Mouse (Mus musculus) liver, embryonic 12.5 days (tissue): Measurements from ENCODE around the gene Prkg1. TPM values are rescaled to one million over a fixed set of nuclear protein-coding genes. Genes with fewer than 3 reads are reported as not detected.

Source experiments
- ATAC-seq: fragments of 200-750 bp; cut with Nextera tagmentation; 2 replicates; pipeline ENCODE4 v1.8.0; 2017; ENCODE audit warnings: moderate number of reproducible peaks, mild to moderate bottlenecking, moderate library complexity
- H3K27ac ChIP-seq: fragments of 300-500 bp; sonication (generic); 2 replicates; pipeline ENCODE4 v1.5.1; 2016; ENCODE audit warnings: mild to moderate bottlenecking
- H3K27me3 ChIP-seq: fragments of 300-500 bp; sonication (generic); replicated peaks from 2 replicates; pipeline ENCODE4 v1.6.1; 2016; ENCODE audit warnings: mild to moderate bottlenecking, moderate library complexity
- H3K36me3 ChIP-seq: fragments of 300-500 bp; sonication (generic); 2 replicates; pipeline ENCODE4 v1.6.1; 2016; ENCODE audit warnings: mild to moderate bottlenecking, moderate library complexity
- H3K4me1 ChIP-seq: fragments of 300-500 bp; sonication (generic); 2 replicates; pipeline ENCODE4 v1.6.1; 2016
- H3K4me2 ChIP-seq: fragments of 300-500 bp; sonication (generic); 2 replicates; pipeline ENCODE4 v1.6.1; 2016; ENCODE audit warnings: mild to moderate bottlenecking, moderate library complexity
- H3K4me3 ChIP-seq: fragments of 300-500 bp; sonication (generic); 2 replicates; pipeline ENCODE4 v1.5.1; 2016; ENCODE audit warnings: mild to moderate bottlenecking, moderate library complexity
- H3K9ac ChIP-seq: fragments of 300-500 bp; sonication (generic); 2 replicates; pipeline ENCODE4 v1.6.1; 2016; ENCODE audit warnings: mild to moderate bottlenecking, moderate library complexity
- H3K9me3 ChIP-seq: fragments of 300-500 bp; sonication (generic); replicated peaks from 2 replicates; pipeline ENCODE4 v1.6.1; 2016; ENCODE audit warnings: mild to moderate bottlenecking, moderate library complexity
- WGBS: fragments of 180-500 bp; shearing (Covaris S2); methylation state at CpG from one replicate; pipeline ENCODE4 v1.1.7; 2016; ENCODE audit not compliant: insufficient replicate concordance; 5-methylcytosine and 5-hydroxymethylcytosine counted together
- polyA plus RNA-seq: library from polyadenylated mRNA; unstranded; fragments of >200 nt; fragmentation: Nextera tagmentation; extraction: Ambion mirVana; gene quantifications from 2 replicates; pipeline ENCODE4 v1.2.1, GENCODE M21; 2016

Prkg1 gene
- polyA plus RNA-seq, 1 experiment from 2014 or later: 1.4 TPM

DNA sequence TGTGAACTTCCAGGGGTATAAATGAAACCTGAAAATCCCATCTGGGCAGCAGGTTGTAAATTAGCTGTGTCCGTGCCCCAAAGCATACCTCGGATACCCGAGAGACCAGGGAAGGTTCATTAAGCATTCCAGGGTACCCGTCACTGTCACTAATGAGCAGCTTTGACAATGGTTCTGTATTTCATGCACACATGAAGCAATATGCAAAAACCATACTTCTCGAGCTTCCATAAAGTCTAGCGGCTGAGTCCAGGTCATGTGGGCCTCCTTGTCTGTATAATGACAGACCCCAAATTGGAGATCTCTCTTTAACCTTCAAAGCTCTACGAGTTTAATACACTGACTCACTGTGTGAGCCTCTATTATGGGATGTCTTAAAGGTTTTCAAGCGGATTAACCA lies 1088.5 kb downstream of the Prkg1 start:
- H3K4me2 ChIP-seq: no peak overlapping the region
- 71% methylated on average over 8 of the region's 8 CpGs for WGBS
- no peak overlapping the region for H3K27ac ChIP-seq
- no peaks in the 10 kb centered on the region for H3K36me3 ChIP-seq
- H3K9me3 ChIP-seq: no peaks in the 10 kb centered on the region
- H3K27me3 ChIP-seq: no peaks in the 10 kb centered on the region
- no peak for ATAC-seq
- H3K4me3 ChIP-seq: no peak overlapping the region
- H3K9ac ChIP-seq: no peak overlapping the region
- H3K4me1 ChIP-seq: no peaks in the 10 kb centered on the region

DNA sequence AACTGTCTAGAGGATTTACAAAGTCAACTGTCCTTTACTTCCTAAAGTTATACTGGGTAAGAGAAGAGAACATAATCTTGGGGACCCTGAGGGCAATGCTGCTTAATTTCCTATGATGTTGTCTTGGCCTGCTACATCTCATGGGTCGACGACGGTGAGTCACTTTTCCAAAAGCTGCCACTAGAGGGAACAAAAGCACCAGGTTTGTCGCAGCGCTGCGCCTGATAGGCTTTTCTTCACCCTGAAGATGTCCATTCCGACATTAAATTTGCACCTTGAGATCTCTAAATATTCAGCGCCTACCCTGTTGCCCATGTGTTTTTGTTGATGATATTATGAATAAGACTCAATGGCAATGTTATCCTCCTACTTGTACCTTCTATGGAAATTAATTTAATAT lies 1100.6 kb downstream of the Prkg1 start:
- no peak overlapping the region for H3K4me2 ChIP-seq
- no peaks in the 10 kb centered on the region for H3K9me3 ChIP-seq
- H3K36me3 ChIP-seq: no peaks in the 10 kb centered on the region
- H3K4me1 ChIP-seq: no peaks in the 10 kb centered on the region
- H3K9ac ChIP-seq: no peak overlapping the region
- 8% methylated on average over 8 of the region's 8 CpGs for WGBS
- no peak for ATAC-seq
- no peak overlapping the region for H3K27ac ChIP-seq
- H3K4me3 ChIP-seq: no peak overlapping the region
- no peaks in the 10 kb centered on the region for H3K27me3 ChIP-seq

DNA sequence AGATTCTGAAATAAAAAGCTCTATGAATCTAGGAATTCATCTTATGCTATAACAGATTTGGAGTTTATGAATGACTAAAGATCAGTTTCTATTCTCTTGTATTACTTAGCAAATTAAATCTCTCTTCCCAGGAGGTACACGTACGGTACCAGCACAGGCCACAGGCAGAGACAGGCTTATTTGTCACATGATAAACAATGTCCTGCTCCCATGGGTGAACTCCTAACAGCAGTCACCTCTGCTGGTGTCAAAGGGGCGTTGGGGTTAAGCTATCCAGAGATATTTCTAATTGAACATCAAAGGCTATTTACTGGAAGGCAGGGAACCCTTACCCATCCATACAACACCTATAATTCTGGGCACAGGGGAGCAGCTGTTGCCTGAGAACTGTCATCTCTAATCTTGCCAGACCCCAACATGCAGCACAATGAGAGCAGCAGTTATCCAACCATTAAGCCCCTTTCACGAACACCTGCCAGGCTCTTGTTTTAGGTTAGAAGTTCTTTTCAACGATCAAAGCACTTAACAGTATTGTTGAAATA lies 1122.1 kb downstream of the Prkg1 start:
- Histone ChIP-seq H3K36me3 (no peaks in the 10 kb centered on the region), H3K27ac (no peak overlapping the region), H3K4me1 (no peaks in the 10 kb centered on the region), H3K4me2 (no peak overlapping the region), H3K4me3 (no peak overlapping the region), H3K9me3 (no peaks in the 10 kb centered on the region), H3K27me3 (no peaks in the 10 kb centered on the region), H3K9ac (no peak overlapping the region)
- WGBS: 55% methylated on average over 5 of the region's 5 CpGs
- no peak for ATAC-seq

DNA sequence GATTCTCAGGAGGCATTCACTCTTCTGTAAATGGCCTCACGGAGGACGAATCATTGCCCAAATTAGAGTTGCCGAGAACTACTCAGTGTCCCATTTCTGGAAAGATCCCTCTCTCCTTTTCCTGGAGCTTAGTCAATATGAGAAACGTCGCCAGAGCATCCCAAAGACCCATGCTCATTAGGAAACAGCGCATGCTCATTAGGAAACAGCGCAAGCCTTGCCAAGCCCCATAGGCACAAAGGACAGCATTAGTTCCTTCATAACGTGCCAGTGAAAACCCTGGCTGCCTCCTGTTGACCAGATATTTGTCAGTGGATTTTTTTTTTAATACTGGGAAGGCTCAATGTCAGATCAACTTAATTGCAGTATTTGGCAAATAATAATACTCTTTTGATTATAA lies 1127.4 kb downstream of the Prkg1 start:
- H3K4me2 ChIP-seq: no peak overlapping the region
- no peaks in the 10 kb centered on the region for H3K36me3 ChIP-seq
- ATAC-seq: no peak
- no peaks in the 10 kb centered on the region for H3K4me1 ChIP-seq
- 69% methylated on average over 8 of the region's 8 CpGs for WGBS
- H3K9me3 ChIP-seq: no peaks in the 10 kb centered on the region
- H3K9ac ChIP-seq: no peak overlapping the region
- no peak overlapping the region for H3K27ac ChIP-seq
- no peak overlapping the region for H3K4me3 ChIP-seq
- no peaks in the 10 kb centered on the region for H3K27me3 ChIP-seq

DNA sequence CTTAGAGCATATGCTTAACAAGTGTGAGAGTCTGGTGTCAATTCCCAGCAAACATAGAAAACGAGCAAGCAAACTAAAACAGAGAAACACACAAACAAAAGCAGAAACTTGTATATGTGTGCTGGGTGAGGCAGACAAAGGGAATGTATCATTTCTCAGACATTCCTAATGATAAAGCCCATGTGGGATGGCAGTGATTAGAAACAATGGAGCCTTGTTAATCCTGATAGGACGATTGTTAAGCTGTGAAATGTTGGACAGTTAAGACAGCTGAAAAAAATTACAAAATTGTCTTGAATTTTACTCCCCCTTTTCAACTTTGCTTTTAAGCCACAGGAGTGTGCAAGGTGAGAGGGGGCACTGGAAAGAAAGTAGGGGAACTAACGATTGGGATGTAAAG lies 1133.8 kb downstream of the Prkg1 start:
- WGBS: 33% methylated on average over 3 of the region's 3 CpGs
- H3K4me1 ChIP-seq: no peaks in the 10 kb centered on the region
- H3K27me3 ChIP-seq: no peaks in the 10 kb centered on the region
- H3K4me2 ChIP-seq: no peak overlapping the region
- H3K36me3 ChIP-seq: no peaks in the 10 kb centered on the region
- H3K9ac ChIP-seq: no peak overlapping the region
- H3K4me3 ChIP-seq: no peak overlapping the region
- H3K27ac ChIP-seq: no peak overlapping the region
- H3K9me3 ChIP-seq: no peaks in the 10 kb centered on the region
- no peak for ATAC-seq

DNA sequence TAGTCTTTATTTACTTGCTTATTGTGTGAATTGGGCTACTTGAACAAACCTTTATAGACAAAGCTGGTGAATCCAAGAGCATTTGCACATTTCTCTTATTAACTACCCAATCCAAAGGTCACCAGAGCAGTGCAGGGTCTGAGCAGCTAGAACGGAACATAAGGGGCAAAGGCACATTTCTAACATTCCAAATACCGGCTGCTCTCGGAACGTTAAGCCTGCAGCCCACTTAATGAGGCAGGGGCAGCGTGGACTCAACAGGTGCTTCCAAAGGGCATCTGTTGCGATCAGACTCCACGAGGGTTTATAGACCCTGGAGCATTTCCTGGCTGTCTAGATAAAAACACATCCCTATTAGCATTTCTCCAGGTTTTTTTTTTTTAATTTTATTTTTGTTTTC lies 1138.8 kb downstream of the Prkg1 start:
- H3K9ac ChIP-seq: no peak overlapping the region
- 70% methylated on average over 7 of the region's 7 CpGs for WGBS
- no peak overlapping the region for H3K4me2 ChIP-seq
- no peaks in the 10 kb centered on the region for H3K27me3 ChIP-seq
- no peaks in the 10 kb centered on the region for H3K36me3 ChIP-seq
- ATAC-seq: no peak
- H3K27ac ChIP-seq: no peak overlapping the region
- no peaks in the 10 kb centered on the region for H3K9me3 ChIP-seq
- H3K4me3 ChIP-seq: no peak overlapping the region
- no peaks in the 10 kb centered on the region for H3K4me1 ChIP-seq

DNA sequence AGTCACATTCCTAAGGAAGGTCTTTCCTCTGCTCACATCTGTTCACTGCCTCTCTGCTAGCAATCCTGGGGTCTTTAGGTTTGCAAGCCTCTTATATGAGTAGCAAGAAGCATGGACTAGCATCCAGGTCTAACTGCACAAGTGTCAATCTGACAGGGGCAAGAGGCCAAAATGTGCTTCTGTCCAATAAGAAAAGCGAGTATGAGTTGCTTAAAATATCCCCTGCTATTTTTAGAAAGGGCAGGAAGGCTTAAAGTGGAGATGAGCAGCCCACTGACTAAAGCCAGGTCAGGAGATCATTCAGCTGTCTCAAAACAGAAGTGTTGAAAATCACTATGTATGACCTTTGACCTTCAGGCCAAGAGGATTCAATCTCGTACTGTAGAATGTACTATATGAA lies 1139.4 kb downstream of the Prkg1 start:
- no peaks in the 10 kb centered on the region for H3K9me3 ChIP-seq
- no peaks in the 10 kb centered on the region for H3K4me1 ChIP-seq
- H3K27ac ChIP-seq: no peak overlapping the region
- H3K9ac ChIP-seq: no peak overlapping the region
- no peak for ATAC-seq
- H3K4me3 ChIP-seq: no peak overlapping the region
- no peak overlapping the region for H3K4me2 ChIP-seq
- 46% methylated on average over 2 of the region's 2 CpGs for WGBS
- H3K27me3 ChIP-seq: no peaks in the 10 kb centered on the region
- no peaks in the 10 kb centered on the region for H3K36me3 ChIP-seq

DNA sequence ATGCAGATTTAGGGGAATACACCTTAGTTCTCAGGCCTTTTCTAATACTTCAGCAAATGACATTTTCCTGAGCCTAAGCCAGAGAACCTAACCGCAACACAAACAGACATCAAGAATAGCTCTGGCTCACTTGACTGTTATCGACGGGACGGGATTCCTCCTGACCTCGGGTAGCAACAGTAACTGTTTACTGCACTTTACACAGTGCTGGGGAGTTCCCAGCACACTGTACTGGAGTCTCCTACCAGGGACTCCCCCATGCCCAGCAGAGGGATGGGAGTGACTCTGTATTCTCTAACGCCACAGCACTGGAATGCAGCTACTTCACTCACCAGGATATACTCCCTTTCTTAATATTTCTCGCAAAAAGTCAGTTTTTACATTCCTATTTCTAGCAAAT lies 1141.2 kb downstream of the Prkg1 start:
- 64% methylated on average over 7 of the region's 7 CpGs for WGBS

DNA sequence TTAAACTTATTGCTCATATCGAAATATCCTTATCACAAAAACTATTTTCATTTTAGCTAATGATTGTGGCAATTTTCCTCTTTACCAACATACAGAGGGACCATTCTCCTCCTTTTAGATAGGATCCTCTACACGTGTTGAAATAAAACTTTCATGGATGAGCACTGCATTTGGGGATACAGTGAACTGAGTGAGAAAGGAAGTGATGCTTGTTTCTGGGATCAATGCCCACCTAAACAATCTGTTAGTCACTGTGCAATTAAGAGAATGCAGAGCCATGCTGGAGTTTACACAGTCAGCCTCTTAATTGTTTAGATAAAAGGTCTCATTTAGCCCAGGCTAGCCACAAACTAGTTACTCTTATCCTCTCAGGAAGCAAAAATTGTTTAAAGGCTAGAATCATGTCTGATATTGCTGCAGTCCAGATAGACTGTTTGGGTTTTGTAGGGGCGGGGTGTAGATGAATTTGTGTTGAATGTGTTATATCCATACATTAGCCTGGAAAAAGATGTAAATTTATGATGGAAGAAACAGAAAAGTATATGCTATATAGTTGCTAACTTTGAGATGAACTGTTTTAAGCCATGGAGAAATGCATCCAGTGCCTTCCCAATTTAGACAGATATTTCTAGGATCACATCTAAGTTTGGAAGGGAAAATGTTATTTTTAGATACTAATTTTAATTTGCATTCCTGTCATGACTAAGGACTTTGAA lies 1151.5 kb downstream of the Prkg1 start:
- Histone ChIP-seq H3K4me3 (no peak overlapping the region), H3K4me2 (no peak overlapping the region), H3K36me3 (no peaks in the 10 kb centered on the region), H3K27ac (no peak overlapping the region), H3K27me3 (no peaks in the 10 kb centered on the region), H3K9ac (no peak overlapping the region), H3K9me3 (no peaks in the 10 kb centered on the region), H3K4me1 (no peaks in the 10 kb centered on the region)
- ATAC-seq: no peak
- 45% methylated on average over 3 of the region's 3 CpGs for WGBS

More for the DNA sequence above, 1141.2 kb downstream of the Prkg1 start:
- H3K4me3 ChIP-seq: no peak overlapping the region
- no peaks in the 10 kb centered on the region for H3K9me3 ChIP-seq
- no peaks in the 10 kb centered on the region for H3K4me1 ChIP-seq
- H3K4me2 ChIP-seq: no peak overlapping the region
- no peaks in the 10 kb centered on the region for H3K36me3 ChIP-seq
- no peak for ATAC-seq
- no peak overlapping the region for H3K9ac ChIP-seq
- no peak overlapping the region for H3K27ac ChIP-seq
- H3K27me3 ChIP-seq: no peaks in the 10 kb centered on the region

DNA sequence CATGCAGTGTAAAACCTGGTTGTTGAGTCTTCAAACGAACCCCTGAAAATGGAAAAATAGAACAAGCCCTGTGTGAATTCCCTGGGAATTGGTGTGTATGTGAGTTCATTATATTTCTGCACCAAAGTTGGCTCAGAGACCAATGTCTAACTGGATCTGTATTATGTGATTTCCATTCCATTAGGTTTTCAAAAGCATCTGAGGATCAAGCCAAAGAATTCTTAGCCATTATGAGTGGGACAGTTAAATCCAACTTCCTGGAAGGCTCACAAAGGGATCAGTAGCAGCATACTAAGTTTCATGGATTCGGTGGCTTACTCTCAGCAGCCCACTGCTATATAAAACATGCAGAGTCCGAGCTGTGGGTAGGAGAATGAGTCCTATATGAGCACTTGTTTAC lies 1178.5 kb downstream of the Prkg1 start:
- no peaks in the 10 kb centered on the region for H3K9me3 ChIP-seq
- ATAC-seq: no peak
- H3K36me3 ChIP-seq: no peaks in the 10 kb centered on the region
- 46% methylated on average over 3 of the region's 3 CpGs for WGBS
- no peak overlapping the region for H3K9ac ChIP-seq
- H3K27ac ChIP-seq: no peak overlapping the region
- no peak overlapping the region for H3K4me3 ChIP-seq
- no peaks in the 10 kb centered on the region for H3K4me1 ChIP-seq
- no peaks in the 10 kb centered on the region for H3K27me3 ChIP-seq
- no peak overlapping the region for H3K4me2 ChIP-seq

DNA sequence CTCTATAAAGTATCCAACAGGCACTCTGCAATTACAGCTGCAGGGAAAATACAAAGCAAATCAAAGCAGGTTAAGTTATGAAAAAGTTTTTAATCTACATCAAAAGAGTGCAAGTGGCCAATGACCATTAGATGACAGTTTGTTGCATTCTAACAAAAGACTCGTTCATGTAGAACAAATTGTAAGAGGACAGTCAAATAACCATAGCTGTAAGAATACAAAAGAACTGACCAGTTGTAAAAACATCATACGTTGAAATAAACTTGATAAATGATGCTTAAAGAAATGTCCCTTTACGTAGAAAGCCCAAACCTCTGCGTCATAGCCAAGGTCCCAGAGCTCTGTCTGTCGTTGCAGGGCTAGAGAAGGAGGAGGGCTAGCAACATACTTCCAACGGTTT lies 1200.3 kb downstream of the Prkg1 start:
- 69% methylated on average over 6 of the region's 6 CpGs for WGBS
- no peak overlapping the region for H3K27ac ChIP-seq
- no peak overlapping the region for H3K4me3 ChIP-seq
- H3K4me2 ChIP-seq: no peak overlapping the region
- H3K9me3 ChIP-seq: no peaks in the 10 kb centered on the region
- no peaks in the 10 kb centered on the region for H3K4me1 ChIP-seq
- no peaks in the 10 kb centered on the region for H3K36me3 ChIP-seq
- no peak for ATAC-seq
- no peak overlapping the region for H3K9ac ChIP-seq
- no peaks in the 10 kb centered on the region for H3K27me3 ChIP-seq

DNA sequence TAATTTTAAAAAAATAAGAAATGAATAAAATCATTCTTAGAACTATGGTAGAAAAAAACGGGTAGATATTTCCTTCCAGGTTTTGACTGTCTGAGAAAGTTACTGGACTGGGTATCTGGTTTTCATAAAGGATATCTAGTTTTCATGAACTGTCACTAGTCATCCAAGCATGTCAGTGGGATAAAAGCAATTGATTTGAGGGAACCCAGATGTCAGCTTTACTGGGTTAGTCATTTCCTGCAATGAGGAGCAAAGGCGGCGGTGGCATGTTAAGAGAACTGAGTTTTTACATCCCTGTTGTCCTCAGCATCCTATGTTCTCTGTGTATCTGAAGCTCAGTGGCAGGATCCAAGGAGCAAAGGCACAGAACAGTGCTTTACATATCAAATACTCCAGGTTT lies 1201.0 kb downstream of the Prkg1 start:
- Histone ChIP-seq H3K4me2 (no peak overlapping the region), H3K9ac (no peak overlapping the region), H3K4me3 (no peak overlapping the region), H3K36me3 (no peaks in the 10 kb centered on the region), H3K27me3 (no peaks in the 10 kb centered on the region), H3K9me3 (no peaks in the 10 kb centered on the region), H3K27ac (no peak overlapping the region), H3K4me1 (no peaks in the 10 kb centered on the region)
- ATAC-seq: no peak
- WGBS: 67% methylated on average over 3 of the region's 3 CpGs

DNA sequence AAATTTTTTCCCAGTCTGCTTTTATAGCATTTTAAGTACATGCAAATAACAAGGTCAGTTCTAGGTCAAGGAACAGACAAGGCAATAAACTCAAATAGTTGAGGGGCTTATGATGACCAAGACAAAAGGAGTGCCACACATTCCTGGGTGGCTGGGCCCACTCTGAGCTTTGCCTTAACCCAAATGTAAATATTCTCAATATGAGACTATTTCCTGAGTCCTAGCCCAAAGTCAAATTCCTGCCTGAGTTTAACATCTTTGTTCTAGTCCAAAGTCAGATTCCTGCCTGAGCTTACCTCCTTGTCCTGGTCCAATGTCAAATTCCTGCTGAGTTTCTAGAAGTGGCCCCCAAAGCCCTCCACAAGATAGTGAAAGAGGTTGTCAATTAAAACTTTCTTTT lies 1206.8 kb downstream of the Prkg1 start:
- no peaks in the 10 kb centered on the region for H3K9me3 ChIP-seq
- no peak overlapping the region for H3K9ac ChIP-seq
- no peak for ATAC-seq
- peaks cover 13% of the 10 kb centered on the region; the same call in 1 of the 2 replicates for H3K27me3 ChIP-seq
- H3K4me3 ChIP-seq: no peak overlapping the region
- no peak overlapping the region for H3K27ac ChIP-seq
- H3K36me3 ChIP-seq: no peaks in the 10 kb centered on the region
- no peak overlapping the region for H3K4me2 ChIP-seq
- 0 out of 2 replicates have a peak, but pooled peaks cover 5% of the 10 kb centered on the region for H3K4me1 ChIP-seq
